Mouse (Mus musculus): ENCODE results near the gene Slc6a3. TPM values are rescaled to one million over a fixed set of nuclear protein-coding genes. Genes with fewer than 3 reads are reported as not detected.

Slc6a3 gene
- polyA plus RNA-seq (2014; fragmentation: Nextera tagmentation; extraction: Ambion mirVana) = 0.16 and 0.33 TPM in 2 replicates

- peaks cover 48% of the 10 kb centered on the region for H3K27me3 ChIP-seq (ENCODE audit: control insufficient read depth, insufficient read depth, low read length)
- H3K4me3 ChIP-seq (replicated peaks; ENCODE audit: low read length) = peak within 1 kb of the TSS; percentile 41
- no peak for DNase-seq (ENCODE audit: low spot score)
- peaks cover 7% of the 10 kb centered on the region; the same call in 1 of the 2 replicates for H3K4me1 ChIP-seq (replicated peaks; ENCODE audit: control insufficient read depth, insufficient read depth, low read length)
- WGBS = under 1% methylated on average over 26 of the region's 26 CpGs
- ATAC-seq (ENCODE audit: low FRiP score) = peak; percentile 72
- H3K27ac ChIP-seq = no peak within 1 kb of the TSS
- no peaks in the 10 kb centered on the region for H3K9me3 ChIP-seq (ENCODE audit: control insufficient read depth, low read length)
- H3K36me3 ChIP-seq (replicated peaks; ENCODE audit: control insufficient read depth, insufficient read depth) = no peaks in the 10 kb centered on the region
- H3K9ac ChIP-seq = peak within 1 kb of the TSS; percentile 40
- H3K4me2 ChIP-seq (replicated peaks) = peak within 1 kb of the TSS; percentile 67
Observed at GRCm38 (mm10) chr13:73536403-73536821, at the start of gene Slc6a3. Gene Slc6a3 (plus strand): TSS chr13:73536747.

GRCm38 (mm10) chr13:73488105-73488504 is 48.4 kb upstream of the Slc6a3 start:
- no peak for DNase-seq (ENCODE audit: low spot score)
- H3K9ac ChIP-seq = no peak overlapping the region
- H3K4me1 ChIP-seq (replicated peaks; ENCODE audit: control insufficient read depth, insufficient read depth, low read length) = no peaks in the 10 kb centered on the region
- no peak overlapping the region for H3K27ac ChIP-seq
- peaks cover 40% of the 10 kb centered on the region for H3K36me3 ChIP-seq (replicated peaks; ENCODE audit: control insufficient read depth, insufficient read depth)
- WGBS = 70% methylated on average over 3 of the region's 3 CpGs
- H3K9me3 ChIP-seq (ENCODE audit: control insufficient read depth, low read length) = peaks cover 11% of the 10 kb centered on the region; the same call in 1 of the 2 replicates
- no peak for ATAC-seq (ENCODE audit: low FRiP score)
- no peak overlapping the region for H3K4me3 ChIP-seq (replicated peaks; ENCODE audit: low read length)
- H3K27me3 ChIP-seq (ENCODE audit: control insufficient read depth, insufficient read depth, low read length) = no peaks in the 10 kb centered on the region
- H3K4me2 ChIP-seq (replicated peaks) = no peak overlapping the region

- no peaks in the 10 kb centered on the region for H3K4me1 ChIP-seq (replicated peaks; ENCODE audit: control insufficient read depth, insufficient read depth, low read length)
- no peaks in the 10 kb centered on the region for H3K27me3 ChIP-seq (ENCODE audit: control insufficient read depth, insufficient read depth, low read length)
- no peak for ATAC-seq (ENCODE audit: low FRiP score)
- 90% methylated on average over 9 of the region's 9 CpGs for WGBS
- no peak overlapping the region for H3K4me2 ChIP-seq (replicated peaks)
- H3K36me3 ChIP-seq (replicated peaks; ENCODE audit: control insufficient read depth, insufficient read depth) = peaks cover 42% of the 10 kb centered on the region
- no peak overlapping the region for H3K9ac ChIP-seq
- DNase-seq (ENCODE audit: low spot score) = no peak
- H3K4me3 ChIP-seq (replicated peaks; ENCODE audit: low read length) = no peak overlapping the region
- peaks cover 11% of the 10 kb centered on the region; the same call in 1 of the 2 replicates for H3K9me3 ChIP-seq (ENCODE audit: control insufficient read depth, low read length)
- H3K27ac ChIP-seq = no peak overlapping the region
Observed at GRCm38 (mm10) chr13:73488707-73489106, 47.8 kb upstream of the Slc6a3 start.

GRCm38 (mm10) chr13:73489986-73490385 is 46.6 kb upstream of the Slc6a3 start:
- no peaks in the 10 kb centered on the region for H3K27me3 ChIP-seq (ENCODE audit: control insufficient read depth, insufficient read depth, low read length)
- no peak overlapping the region for H3K4me3 ChIP-seq (replicated peaks; ENCODE audit: low read length)
- peaks cover 51% of the 10 kb centered on the region for H3K36me3 ChIP-seq (replicated peaks; ENCODE audit: control insufficient read depth, insufficient read depth)
- H3K27ac ChIP-seq = no peak overlapping the region; the same call in 1 of the 2 replicates
- no peaks in the 10 kb centered on the region for H3K4me1 ChIP-seq (replicated peaks; ENCODE audit: control insufficient read depth, insufficient read depth, low read length)
- DNase-seq (ENCODE audit: low spot score) (no peak), ATAC-seq (ENCODE audit: low FRiP score) (no peak)
- H3K9me3 ChIP-seq (ENCODE audit: control insufficient read depth, low read length) = peaks cover 11% of the 10 kb centered on the region; the same call in 1 of the 2 replicates
- H3K9ac ChIP-seq = no peak overlapping the region
- WGBS = 88% methylated on average over 3 of the region's 3 CpGs
- H3K4me2 ChIP-seq (replicated peaks) = no peak overlapping the region

GRCm38 (mm10) chr13:73490564-73491170 is 45.9 kb upstream of the Slc6a3 start:
- no peaks in the 10 kb centered on the region for H3K27me3 ChIP-seq (ENCODE audit: control insufficient read depth, insufficient read depth, low read length)
- WGBS = 77% methylated on average over 8 of the region's 8 CpGs
- H3K4me3 ChIP-seq (replicated peaks; ENCODE audit: low read length) = no peak overlapping the region
- peaks cover 9% of the 10 kb centered on the region; the same call in 1 of the 2 replicates for H3K9me3 ChIP-seq (ENCODE audit: control insufficient read depth, low read length)
- H3K36me3 ChIP-seq (replicated peaks; ENCODE audit: control insufficient read depth, insufficient read depth) = peaks cover 51% of the 10 kb centered on the region
- no peak overlapping the region for H3K9ac ChIP-seq
- no peak overlapping the region for H3K27ac ChIP-seq
- no peak for ATAC-seq (ENCODE audit: low FRiP score)
- no peaks in the 10 kb centered on the region for H3K4me1 ChIP-seq (replicated peaks; ENCODE audit: control insufficient read depth, insufficient read depth, low read length)
- no peak overlapping the region for H3K4me2 ChIP-seq (replicated peaks)
- peak; percentile 48 for DNase-seq (ENCODE audit: low spot score)

- H3K4me1 ChIP-seq (replicated peaks; ENCODE audit: control insufficient read depth, insufficient read depth, low read length) = no peaks in the 10 kb centered on the region
- H3K27me3 ChIP-seq (ENCODE audit: control insufficient read depth, insufficient read depth, low read length) = no peaks in the 10 kb centered on the region
- no peak for ATAC-seq (ENCODE audit: low FRiP score)
- 89% methylated on average over 4 of the region's 4 CpGs for WGBS
- H3K4me3 ChIP-seq (replicated peaks; ENCODE audit: low read length) = no peak overlapping the region
- no peak overlapping the region for H3K27ac ChIP-seq
- H3K9me3 ChIP-seq (ENCODE audit: control insufficient read depth, low read length) = no peaks in the 10 kb centered on the region
- H3K4me2 ChIP-seq (replicated peaks) = no peak overlapping the region
- no peak for DNase-seq (ENCODE audit: low spot score)
- H3K9ac ChIP-seq = no peak overlapping the region
- peaks cover 66% of the 10 kb centered on the region for H3K36me3 ChIP-seq (replicated peaks; ENCODE audit: control insufficient read depth, insufficient read depth)
Observed at GRCm38 (mm10) chr13:73493183-73493582, 43.4 kb upstream of the Slc6a3 start.

- DNase-seq (ENCODE audit: low spot score) (no peak), ATAC-seq (ENCODE audit: low FRiP score) (no peak)
- Histone ChIP-seq H3K4me2 (replicated peaks) (no peak overlapping the region), H3K4me3 (replicated peaks; ENCODE audit: low read length) (no peak overlapping the region), H3K27me3 (ENCODE audit: control insufficient read depth, insufficient read depth, low read length) (no peaks in the 10 kb centered on the region), H3K27ac (no peak overlapping the region), H3K9me3 (ENCODE audit: control insufficient read depth, low read length) (no peaks in the 10 kb centered on the region), H3K36me3 (replicated peaks; ENCODE audit: control insufficient read depth, insufficient read depth) (peaks cover 67% of the 10 kb centered on the region), H3K9ac (no peak overlapping the region), H3K4me1 (replicated peaks; ENCODE audit: control insufficient read depth, insufficient read depth, low read length) (no peaks in the 10 kb centered on the region)
- WGBS = 98% methylated on average over 9 of the region's 9 CpGs
Observed at GRCm38 (mm10) chr13:73494528-73494927, 42.0 kb upstream of the Slc6a3 start.

- H3K9ac ChIP-seq = no peak overlapping the region
- peaks cover 75% of the 10 kb centered on the region for H3K36me3 ChIP-seq (replicated peaks; ENCODE audit: control insufficient read depth, insufficient read depth)
- no peak for DNase-seq (ENCODE audit: low spot score)
- H3K27me3 ChIP-seq (ENCODE audit: control insufficient read depth, insufficient read depth, low read length) = no peaks in the 10 kb centered on the region
- H3K4me3 ChIP-seq (replicated peaks; ENCODE audit: low read length) = no peak overlapping the region
- H3K27ac ChIP-seq = no peak overlapping the region
- ATAC-seq (ENCODE audit: low FRiP score) = no peak
- 83% methylated on average over 2 of the region's 2 CpGs for WGBS
- H3K4me1 ChIP-seq (replicated peaks; ENCODE audit: control insufficient read depth, insufficient read depth, low read length) = no peaks in the 10 kb centered on the region
- no peak overlapping the region for H3K4me2 ChIP-seq (replicated peaks)
- H3K9me3 ChIP-seq (ENCODE audit: control insufficient read depth, low read length) = no peaks in the 10 kb centered on the region
Observed at GRCm38 (mm10) chr13:73496137-73496536, 40.4 kb upstream of the Slc6a3 start.

- peaks cover 81% of the 10 kb centered on the region for H3K36me3 ChIP-seq (replicated peaks; ENCODE audit: control insufficient read depth, insufficient read depth)
Observed at GRCm38 (mm10) chr13:73499893-73500604, 36.5 kb upstream of the Slc6a3 start.

More at GRCm38 (mm10) chr13:73499893-73500604, 36.5 kb upstream of the Slc6a3 start:
- no peaks in the 10 kb centered on the region for H3K27me3 ChIP-seq (ENCODE audit: control insufficient read depth, insufficient read depth, low read length)
- H3K4me2 ChIP-seq (replicated peaks) = no peak overlapping the region
- no peaks in the 10 kb centered on the region for H3K9me3 ChIP-seq (ENCODE audit: control insufficient read depth, low read length)
- 81% methylated on average over 6 of the region's 6 CpGs for WGBS
- no peak overlapping the region for H3K4me3 ChIP-seq (replicated peaks; ENCODE audit: low read length)
- H3K4me1 ChIP-seq (replicated peaks; ENCODE audit: control insufficient read depth, insufficient read depth, low read length) = no peaks in the 10 kb centered on the region
- DNase-seq (ENCODE audit: low spot score) = no peak
- no peak overlapping the region for H3K27ac ChIP-seq
- H3K9ac ChIP-seq = no peak overlapping the region
- ATAC-seq (ENCODE audit: low FRiP score) = no peak

Data from hindbrain, embryonic 14.5 days (tissue).